Mouse (Mus musculus) cerebellum, adult 2 months (tissue): Measurements from ENCODE around the gene Aqp8. TPM values are rescaled to one million over a fixed set of nuclear protein-coding genes. Genes with fewer than 3 reads are reported as not detected.

Source experiments
- DNase-seq, 2 experiments: peaks; one replicate each; pipeline ENCODE4 v3.0.0; 2021
- H3K27ac ChIP-seq: fragments of 200-500 bp; 2 replicates; pipeline ENCODE4 v1.5.1; 2012; ENCODE audit warnings: low read length, control low read depth, inconsistent platforms; ENCODE audit not compliant: insufficient read depth
- H3K27me3 ChIP-seq: fragments of 200-500 bp; 2 replicates; pipeline ENCODE4 v1.6.1; 2012; ENCODE audit warnings: inconsistent platforms, mild to moderate bottlenecking, low read length, moderate library complexity; ENCODE audit not compliant: control insufficient read depth, insufficient read depth
- H3K4me1 ChIP-seq: fragments of 200-500 bp; 2 replicates; pipeline ENCODE4 v1.6.1; 2011; ENCODE audit warnings: low read length; ENCODE audit not compliant: control insufficient read depth, insufficient read depth
- H3K4me3 ChIP-seq: fragments of 200-500 bp; replicated peaks from 2 replicates; pipeline ENCODE3; 2011; ENCODE audit warnings: mild to moderate bottlenecking, low read depth, low read length, control low read depth; ENCODE audit not compliant: insufficient read depth
- CTCF ChIP-seq: fragments of 200-500 bp; IDR thresholded peaks from 2 replicates; pipeline ENCODE4 v1.5.1; 2011; ENCODE audit warnings: low read depth, mild to moderate bottlenecking, control low read depth, low read length, moderate library complexity, borderline replicate concordance; ENCODE audit not compliant: insufficient read depth
- POLR2A ChIP-seq: fragments of 200-500 bp; IDR thresholded peaks from 2 replicates; pipeline ENCODE4 v1.6.1; 2011; ENCODE audit warnings: low read length, control low read depth, borderline replicate concordance; ENCODE audit not compliant: insufficient read depth
- WGBS: fragments of 180-500 bp; shearing (Covaris S2); methylation state at CpG from one replicate; pipeline ENCODE4 v1.1.7; 2018; 5-methylcytosine and 5-hydroxymethylcytosine counted together
- polyA plus RNA-seq: library from polyadenylated mRNA; depleted of rRNA; stranded (reverse); fragments of >200 nt; gene quantifications from 2 replicates; pipeline ENCODE4 v1.2.3, GENCODE M21; 2012

Aqp8 gene
- polyA plus RNA-seq, 1 experiment, result 0.13 TPM

DNA sequence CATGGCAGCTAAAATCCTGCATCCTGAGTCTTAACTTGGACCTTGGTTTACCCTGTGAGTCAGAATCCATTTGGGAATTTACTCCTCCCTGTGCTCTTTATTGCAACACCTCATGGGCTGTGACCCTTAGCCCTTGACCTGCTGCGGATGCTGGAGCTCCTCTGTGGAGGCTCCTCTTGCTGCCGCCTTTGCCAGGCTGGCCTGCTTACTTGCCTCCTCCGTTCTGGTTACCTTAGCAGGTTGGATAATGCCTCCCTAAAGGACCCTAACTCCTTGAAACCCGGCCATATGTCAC is 31.7 kb upstream of the Aqp8 start:
- WGBS, result 91% methylated on average over 4 of the region's 4 CpGs

DNA sequence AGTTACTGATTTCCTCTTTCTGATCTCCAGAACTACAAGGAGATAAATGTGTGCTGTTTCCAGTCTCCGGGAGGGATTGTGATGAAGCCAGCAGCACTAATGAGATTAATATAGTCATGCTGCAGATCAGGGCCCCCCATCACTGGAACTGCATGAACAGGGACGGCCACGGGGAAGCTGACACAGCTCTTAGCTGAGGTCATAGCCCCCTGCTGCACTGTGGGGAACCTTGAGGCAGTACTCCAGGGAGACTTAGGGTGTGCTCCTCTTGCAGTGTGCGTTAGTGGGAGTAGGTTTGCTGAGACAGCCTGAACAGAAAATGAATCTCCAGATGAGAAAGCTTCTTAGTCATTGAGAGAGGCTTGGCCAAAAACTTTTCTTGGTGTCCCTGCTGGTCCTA is 30.9 kb upstream of the Aqp8 start:
- H3K27me3 ChIP-seq, result no peaks in the 10 kb centered on the region
- no peak overlapping the region for H3K4me3 ChIP-seq
- TF ChIP-seq CTCF (no peak), POLR2A (no peak)
- no peak for DNase-seq
- WGBS, result 64% methylated on average over 4 of the region's 4 CpGs
- H3K27ac ChIP-seq, result no peak overlapping the region
- H3K4me1 ChIP-seq, result no peaks in the 10 kb centered on the region

More for the DNA sequence above, 31.7 kb upstream of the Aqp8 start:
- Histone ChIP-seq H3K27me3 (no peaks in the 10 kb centered on the region), H3K27ac (no peak overlapping the region), H3K4me3 (no peak overlapping the region), H3K4me1 (0 out of 2 replicates have a peak, but pooled peaks cover 2% of the 10 kb centered on the region)
- no peak for TF ChIP-seq CTCF
- no peak for TF ChIP-seq POLR2A
- DNase-seq, result no peak

DNA sequence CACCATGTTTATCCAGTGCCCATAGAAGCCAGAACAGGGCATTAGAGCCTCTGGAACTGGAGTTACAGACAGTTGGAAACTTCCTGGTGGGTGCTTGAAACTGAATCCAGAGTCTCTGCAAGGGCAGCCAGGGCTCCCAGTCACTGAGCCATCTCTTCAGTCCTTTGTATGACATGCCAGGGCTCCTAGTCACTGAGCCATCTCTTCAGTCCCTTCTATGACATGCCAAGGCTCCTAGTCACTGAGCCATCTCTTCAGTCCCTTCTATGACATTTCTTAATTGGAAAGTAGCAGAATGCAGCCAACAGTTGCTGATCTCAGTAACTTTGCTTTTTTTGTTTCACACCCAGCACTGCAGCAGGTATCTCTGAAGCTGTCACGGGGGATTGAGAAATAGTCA is 20.0 kb upstream of the Aqp8 start:
- TF ChIP-seq CTCF, result no peak
- TF ChIP-seq POLR2A, result no peak
- Histone ChIP-seq H3K4me3 (no peak overlapping the region), H3K27me3 (no peaks in the 10 kb centered on the region), H3K4me1 (no peaks in the 10 kb centered on the region), H3K27ac (no peak overlapping the region)
- no peak for DNase-seq
- 76% methylated on average over 1 of the region's 1 CpGs for WGBS

DNA sequence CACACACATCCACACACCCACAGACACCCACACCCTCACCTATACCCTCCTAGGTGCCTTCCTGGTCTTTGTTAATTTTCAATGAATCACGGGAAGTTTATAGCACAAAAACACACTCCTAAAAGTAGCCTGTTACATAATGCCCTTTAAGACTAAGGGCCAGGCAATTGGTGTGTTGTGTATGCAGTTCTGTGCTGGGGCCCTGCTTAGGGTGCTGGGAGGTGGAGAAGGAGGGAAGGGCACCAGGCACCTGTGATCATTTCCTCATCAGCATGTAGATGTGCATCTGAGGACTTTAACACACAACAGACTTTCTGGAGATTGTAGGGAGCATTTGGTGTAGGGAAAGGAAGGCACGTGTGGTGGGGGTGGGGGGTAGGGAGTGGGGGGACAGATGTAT is 13.3 kb upstream of the Aqp8 start:
- TF ChIP-seq POLR2A, result no peak
- H3K27me3 ChIP-seq, result no peaks in the 10 kb centered on the region
- H3K4me1 ChIP-seq, result no peaks in the 10 kb centered on the region
- WGBS, result 93% methylated on average over 2 of the region's 2 CpGs
- DNase-seq, result no peak
- no peak overlapping the region for H3K27ac ChIP-seq
- no peak overlapping the region for H3K4me3 ChIP-seq

DNA sequence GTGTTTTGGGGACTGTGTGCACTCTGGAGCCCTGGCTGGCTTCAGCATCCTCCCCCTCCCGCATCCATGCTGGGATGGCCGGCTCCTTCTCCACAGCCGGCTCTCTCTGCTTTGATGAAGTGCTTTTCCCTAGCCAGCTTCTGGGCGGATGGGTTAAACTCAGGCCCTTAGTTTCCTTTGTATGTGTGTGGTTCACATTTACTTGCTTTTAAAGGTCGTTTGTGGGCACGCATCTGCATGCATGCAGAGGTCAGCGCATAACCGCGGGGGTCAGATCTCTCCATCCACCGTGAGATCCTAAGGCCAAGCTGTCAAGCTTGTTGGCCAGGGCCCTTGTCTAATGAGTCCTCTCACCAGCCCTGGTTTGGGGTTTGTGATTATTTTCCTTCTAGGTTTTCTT is 12.4 kb upstream of the Aqp8 start:
- Histone ChIP-seq H3K4me3 (no peak overlapping the region), H3K27me3 (no peaks in the 10 kb centered on the region), H3K27ac (no peak overlapping the region), H3K4me1 (no peaks in the 10 kb centered on the region)
- no peak for DNase-seq
- 58% methylated on average over 10 of the region's 10 CpGs for WGBS
- TF ChIP-seq CTCF (no peak), POLR2A (no peak)

DNA sequence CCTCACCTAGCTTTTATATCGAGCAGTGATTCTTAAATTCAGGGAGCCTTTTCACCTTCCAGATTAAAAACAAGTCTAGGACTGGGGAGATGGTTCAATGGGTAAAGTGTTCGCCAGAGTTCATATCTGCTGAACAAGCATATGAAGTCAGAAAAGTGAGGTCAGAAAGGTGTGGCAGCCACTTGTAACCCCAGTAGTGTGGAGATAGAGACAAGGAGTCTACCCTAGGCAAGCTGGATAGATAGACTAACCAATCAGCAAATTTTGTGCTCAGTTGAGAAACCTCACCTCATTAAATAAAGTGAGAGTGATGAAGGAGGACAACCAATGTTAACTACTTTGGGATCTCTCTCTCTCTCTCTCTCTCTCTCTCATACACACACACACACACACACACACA is 11.6 kb upstream of the Aqp8 start:
- WGBS, result 92% methylated on average over 2 of the region's 2 CpGs
- DNase-seq, result no peak
- TF ChIP-seq POLR2A (no peak), CTCF (no peak)
- Histone ChIP-seq H3K4me3 (no peak overlapping the region), H3K27ac (no peak overlapping the region), H3K4me1 (no peaks in the 10 kb centered on the region), H3K27me3 (no peaks in the 10 kb centered on the region)

DNA sequence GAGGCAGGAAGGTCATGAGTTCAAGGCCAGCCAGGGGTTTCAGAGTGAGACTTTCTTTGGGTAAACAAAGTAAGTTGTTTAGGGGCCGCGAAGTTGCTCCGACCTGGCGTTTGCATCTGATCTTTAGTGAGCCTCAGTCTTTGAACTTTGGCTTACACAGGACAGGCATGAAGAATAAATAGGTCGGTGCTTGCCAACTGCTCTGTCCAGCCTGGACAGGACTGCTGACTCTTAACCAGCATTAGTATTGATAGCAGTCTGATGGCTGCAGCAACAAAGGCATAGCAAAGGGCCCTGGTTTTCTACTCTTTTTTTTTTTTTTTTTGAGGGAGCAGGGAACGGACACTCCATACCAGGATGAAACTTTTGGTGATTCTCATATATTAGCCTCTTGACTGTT is 9.5 kb upstream of the Aqp8 start:
- Histone ChIP-seq H3K4me3 (no peak overlapping the region), H3K27me3 (no peaks in the 10 kb centered on the region), H3K27ac (no peak overlapping the region), H3K4me1 (no peaks in the 10 kb centered on the region)
- WGBS, result 80% methylated on average over 6 of the region's 6 CpGs
- TF ChIP-seq CTCF, result no peak
- TF ChIP-seq POLR2A, result no peak
- no peak for DNase-seq

DNA sequence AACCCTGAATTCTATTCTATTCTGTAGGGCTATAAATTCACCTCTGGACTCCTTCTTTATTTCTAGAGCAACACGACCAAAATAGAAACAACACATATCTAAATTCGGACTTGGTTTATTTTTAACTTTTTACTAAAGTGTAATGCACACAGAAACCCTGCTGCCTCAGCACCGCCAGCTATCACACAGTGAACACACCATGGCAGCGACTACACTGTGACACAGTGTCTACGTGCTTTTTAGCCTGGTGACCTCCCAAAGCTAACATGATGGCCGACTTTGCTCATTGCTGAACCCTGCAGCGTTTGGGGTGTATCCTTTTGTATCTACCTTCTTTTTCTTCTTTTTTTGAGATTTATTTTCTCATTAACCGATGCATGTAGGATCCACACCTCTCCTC is 9.0 kb upstream of the Aqp8 start:
- no peak for DNase-seq
- TF ChIP-seq CTCF, result no peak
- no peak for TF ChIP-seq POLR2A
- Histone ChIP-seq H3K4me3 (no peak overlapping the region), H3K27me3 (no peaks in the 10 kb centered on the region), H3K4me1 (no peaks in the 10 kb centered on the region), H3K27ac (no peak overlapping the region)
- 89% methylated on average over 8 of the region's 8 CpGs for WGBS

DNA sequence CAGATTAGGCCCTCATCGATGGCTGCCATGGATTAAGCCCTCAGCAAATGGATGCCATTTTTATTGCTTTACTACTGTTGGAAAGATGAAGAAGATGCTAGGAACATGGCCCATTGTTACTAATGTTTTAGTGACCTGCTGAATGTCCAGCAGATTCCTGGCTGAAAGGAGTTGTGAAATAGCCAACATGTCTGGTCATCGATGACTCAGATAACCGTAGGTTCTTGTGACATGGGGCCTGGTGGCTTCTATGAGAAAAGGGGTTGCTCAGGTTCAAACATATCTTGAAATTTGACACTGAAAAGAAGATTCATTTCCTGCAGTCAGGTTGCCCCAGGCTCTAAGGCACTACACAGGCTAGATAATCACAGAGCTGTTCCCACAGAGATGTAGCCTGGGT is 7.0 kb upstream of the Aqp8 start:
- no peak for TF ChIP-seq POLR2A
- no peak for TF ChIP-seq CTCF
- no peak overlapping the region for H3K27ac ChIP-seq
- WGBS, result 94% methylated on average over 3 of the region's 3 CpGs
- H3K27me3 ChIP-seq, result no peaks in the 10 kb centered on the region
- DNase-seq, result no peak
- H3K4me3 ChIP-seq, result no peak overlapping the region
- no peaks in the 10 kb centered on the region for H3K4me1 ChIP-seq
